Mouse (Mus musculus): ENCODE data around the gene Tdg.

DNA sequence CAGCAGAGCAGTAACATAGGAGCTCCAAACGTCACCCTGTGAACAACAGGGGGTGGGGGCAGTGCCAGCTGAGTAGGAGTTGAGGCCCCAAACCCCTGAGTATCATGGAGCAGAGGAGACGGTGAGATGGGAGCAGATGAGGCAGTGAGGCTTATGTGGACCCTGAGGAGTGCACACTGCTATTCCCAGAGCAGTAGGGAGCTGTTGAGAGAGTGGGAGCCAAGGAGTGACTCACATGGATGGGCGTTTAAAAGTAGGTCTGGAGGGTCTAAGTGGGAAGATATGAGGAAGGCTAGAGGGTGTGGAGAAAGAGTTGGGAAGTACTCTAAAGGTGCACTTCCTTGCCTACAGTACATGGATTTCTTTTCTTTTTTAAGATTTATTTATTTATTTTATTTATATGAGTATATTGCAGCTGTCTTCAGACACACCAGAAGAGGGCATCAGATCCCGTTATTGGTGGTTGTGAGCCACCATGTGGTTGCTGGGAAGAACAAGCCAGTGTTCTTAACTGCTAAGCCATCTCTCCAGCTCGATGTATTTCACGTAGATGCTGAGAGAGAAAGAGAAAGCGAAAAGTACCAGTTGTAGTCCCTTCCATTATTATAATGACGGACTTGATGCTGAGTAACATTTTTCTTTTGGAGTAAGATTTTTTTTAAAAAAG, 9.5 kb downstream of the Tdg start:
- TF ChIP-seq CTCF (IDR thresholded peaks at IDR 0.05; ENCODE audit: insufficient read depth, low read depth, low read length) = no peak
- no peak for TF ChIP-seq POLR2A (IDR thresholded peaks at IDR 0.05; ENCODE audit: insufficient read depth, low read depth, low read length)
